In the genomic region with DNA sequence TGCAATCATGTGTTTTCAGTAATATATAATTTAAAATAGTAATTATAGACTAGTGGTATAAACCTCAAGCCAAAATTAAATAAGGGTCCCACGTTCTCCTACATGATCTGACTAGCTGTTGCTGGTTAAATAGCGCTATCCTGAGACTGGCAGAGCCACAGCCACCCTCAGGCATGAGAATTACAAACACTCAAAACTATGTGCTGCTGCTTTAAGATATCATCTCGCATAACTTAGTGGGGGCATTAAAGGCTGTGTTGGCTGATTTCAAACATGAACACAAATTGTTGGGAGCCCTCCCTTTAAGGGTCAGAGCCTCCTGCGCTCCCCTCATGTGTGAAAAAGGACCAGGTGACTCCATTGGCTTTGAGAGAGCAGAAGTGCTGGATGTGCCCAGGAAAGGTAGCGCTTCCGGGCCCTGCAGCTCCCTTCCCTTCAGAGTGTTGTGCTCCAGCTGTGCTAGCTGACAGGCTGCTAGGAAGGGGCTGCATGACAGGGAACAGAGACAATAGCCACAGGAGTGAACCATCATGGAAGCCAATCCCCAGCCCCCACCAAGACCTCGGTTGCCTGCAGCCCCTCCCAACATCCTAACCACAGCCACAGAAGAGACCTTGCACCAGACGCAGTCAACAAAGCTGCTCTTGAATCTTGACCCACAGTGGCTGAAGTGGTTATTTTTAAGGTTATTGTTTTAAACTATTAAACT, we compare ENCODE assay signal across 19 mouse cellular contexts.
A peak's percentile ranks its signal among the peaks of the same experiment; 100 is the strongest.
DNase-seq lines count a peak whose midpoint lies in the region; ATAC-seq lines count a peak whose summit lies in the region.
"Had no signal": no experiment of that assay in that cellular context is flagged by ENCODE, and none has a peak within 500 bp of the region (broad histone marks: within the 10 kb centered on the region; RNA-seq: fewer than 3 reads in every experiment).

No protein-coding gene starts in this region.

- H3K27ac ChIP-seq in forebrain, embryonic 10.5 days = peak overlapping the region; percentile 69
- no peak overlapping the region for H3K27ac ChIP-seq in forebrain, embryonic 14.5 days (ENCODE audit: low read depth, low read length)
- no peak overlapping the region for H3K27ac ChIP-seq in heart, embryonic 15.5 days
- no peak overlapping the region for H3K27ac ChIP-seq in midbrain, embryonic 11.5 days (ENCODE audit: low read depth, low read length)
- H3K27ac ChIP-seq in midbrain, embryonic 14.5 days (replicated peaks; ENCODE audit: low read depth, low read length) = no peak overlapping the region
- H3K27ac ChIP-seq in embryonic facial prominence, embryonic 13.5 days = peak overlapping the region; percentile 33; the same call in 1 of the 2 replicates
- H3K27ac ChIP-seq: hindbrain, embryonic 14.5 days; limb, embryonic 12.5 days; liver, embryonic 13.5 days had no signal

- no peak overlapping the region for H3K9ac ChIP-seq in forebrain, embryonic 14.5 days (ENCODE audit: low read length)
- H3K9ac ChIP-seq in heart, embryonic 15.5 days = no peak overlapping the region
- no peak overlapping the region for H3K9ac ChIP-seq in midbrain, embryonic 11.5 days (ENCODE audit: low read length)
- no peak overlapping the region for H3K9ac ChIP-seq in midbrain, embryonic 14.5 days (replicated peaks; ENCODE audit: low read length)
- no peak overlapping the region for H3K9ac ChIP-seq in embryonic facial prominence, embryonic 13.5 days
- H3K9ac ChIP-seq: hindbrain, embryonic 14.5 days; limb, embryonic 12.5 days; liver, embryonic 13.5 days had no signal

- WGBS in forebrain, embryonic 10.5 days = 31% methylated on average over 8 of the region's 8 CpGs
- 23% methylated on average over 8 of the region's 8 CpGs for WGBS in forebrain, embryonic 14.5 days
- WGBS in heart, embryonic 15.5 days = 20% methylated on average over 8 of the region's 8 CpGs
- 28% methylated on average over 8 of the region's 8 CpGs for WGBS in midbrain, embryonic 11.5 days
- 27% methylated on average over 8 of the region's 8 CpGs for WGBS in midbrain, embryonic 14.5 days
- WGBS in embryonic facial prominence, embryonic 13.5 days = 11% methylated on average over 8 of the region's 8 CpGs

- H3K36me3 ChIP-seq in forebrain, embryonic 10.5 days (replicated peaks) = no peaks in the 10 kb centered on the region
- no peaks in the 10 kb centered on the region for H3K36me3 ChIP-seq in forebrain, embryonic 14.5 days (ENCODE audit: control insufficient read depth, insufficient read depth, low read length)
- no peaks in the 10 kb centered on the region for H3K36me3 ChIP-seq in heart, embryonic 15.5 days
- no peaks in the 10 kb centered on the region for H3K36me3 ChIP-seq in midbrain, embryonic 11.5 days (ENCODE audit: control insufficient read depth, insufficient read depth, low read length)
- no peaks in the 10 kb centered on the region for H3K36me3 ChIP-seq in midbrain, embryonic 14.5 days (ENCODE audit: control insufficient read depth, insufficient read depth, low read length)
- H3K36me3 ChIP-seq in embryonic facial prominence, embryonic 13.5 days = no peaks in the 10 kb centered on the region
- H3K36me3 ChIP-seq: limb, embryonic 12.5 days; liver, embryonic 13.5 days had no signal

- H3K4me3 ChIP-seq in forebrain, embryonic 10.5 days = no peak overlapping the region
- no peak overlapping the region for H3K4me3 ChIP-seq in forebrain, embryonic 14.5 days (ENCODE audit: low read depth, low read length)
- no peak overlapping the region for H3K4me3 ChIP-seq in heart, embryonic 15.5 days
- no peak overlapping the region for H3K4me3 ChIP-seq in midbrain, embryonic 11.5 days (ENCODE audit: low read depth, low read length)
- H3K4me3 ChIP-seq in midbrain, embryonic 14.5 days (replicated peaks; ENCODE audit: low read depth, low read length) = no peak overlapping the region
- H3K4me3 ChIP-seq in embryonic facial prominence, embryonic 13.5 days = no peak overlapping the region
- H3K4me3 ChIP-seq: limb, embryonic 12.5 days; liver, embryonic 13.5 days had no signal

- ATAC-seq in forebrain, embryonic 14.5 days = no peak
- no peak for ATAC-seq in heart, embryonic 15.5 days (replicated peaks; ENCODE audit: insufficient number of reproducible peaks, insufficient read depth, low FRiP score, low read depth)
- ATAC-seq in midbrain, embryonic 11.5 days (ENCODE audit: low FRiP score) = 0 out of 2 replicates have a peak, but pooled peaks have one; percentile 48
- ATAC-seq in midbrain, embryonic 14.5 days (ENCODE audit: low FRiP score, low TSS enrichment) = no peak
- no peak for ATAC-seq in embryonic facial prominence, embryonic 13.5 days (ENCODE audit: insufficient number of reproducible peaks, insufficient read depth, low FRiP score, low TSS enrichment, low read depth)
- ATAC-seq: CD4-positive, CD25-positive, alpha-beta regulatory T cell, adult 4 months; intestine, embryonic 16.5 days had no signal

- DNase-seq in forebrain, embryonic 10.5 days (ENCODE audit: extremely low spot score, low spot score) = peak; percentile 13
- DNase-seq in forebrain, embryonic 14.5 days (ENCODE audit: low spot score) = no peak
- DNase-seq in heart, postnatal 10 days = no peak
- no peak for DNase-seq in midbrain, embryonic 11.5 days (ENCODE audit: low spot score, missing footprints)
- no peak for DNase-seq in midbrain, embryonic 14.5 days
- DNase-seq in lung, postnatal 25 days (ENCODE audit: low spot score) = no peak
- DNase-seq: adrenal gland, postnatal 25 days; cerebellum, adult 18-20 months; cerebellum, postnatal 36 days; gastrocnemius, postnatal 25 days; kidney, postnatal 25 days; liver, embryonic 13.5 days; thymus, postnatal 36 days had no signal

- no peaks in the 10 kb centered on the region for H3K9me3 ChIP-seq in forebrain, embryonic 10.5 days
- no peaks in the 10 kb centered on the region for H3K9me3 ChIP-seq in forebrain, embryonic 14.5 days (replicated peaks; ENCODE audit: control insufficient read depth, low read length)
- no peaks in the 10 kb centered on the region for H3K9me3 ChIP-seq in heart, embryonic 15.5 days (replicated peaks)
- H3K9me3 ChIP-seq in midbrain, embryonic 11.5 days (ENCODE audit: control insufficient read depth, low read length) = no peaks in the 10 kb centered on the region
- H3K9me3 ChIP-seq in midbrain, embryonic 14.5 days (ENCODE audit: control insufficient read depth, low read length) = no peaks in the 10 kb centered on the region
- no peaks in the 10 kb centered on the region for H3K9me3 ChIP-seq in embryonic facial prominence, embryonic 13.5 days
- H3K9me3 ChIP-seq: limb, embryonic 12.5 days; liver, embryonic 13.5 days had no signal

- H3K27me3 ChIP-seq in forebrain, embryonic 10.5 days (ENCODE audit: poor library complexity, severe bottlenecking) = no peaks in the 10 kb centered on the region
- H3K27me3 ChIP-seq in forebrain, embryonic 14.5 days (replicated peaks; ENCODE audit: control insufficient read depth, insufficient read depth, low read length) = no peaks in the 10 kb centered on the region
- no peaks in the 10 kb centered on the region for H3K27me3 ChIP-seq in heart, embryonic 15.5 days
- no peaks in the 10 kb centered on the region for H3K27me3 ChIP-seq in midbrain, embryonic 11.5 days (ENCODE audit: control insufficient read depth, insufficient read depth, low read length)
- no peaks in the 10 kb centered on the region for H3K27me3 ChIP-seq in midbrain, embryonic 14.5 days (ENCODE audit: control insufficient read depth, insufficient read depth, low read length)
- no peaks in the 10 kb centered on the region; the same call in 1 of the 2 replicates for H3K27me3 ChIP-seq in embryonic facial prominence, embryonic 13.5 days
- H3K27me3 ChIP-seq: limb, embryonic 12.5 days; liver, embryonic 13.5 days had no signal

- H3K4me2 ChIP-seq in forebrain, embryonic 14.5 days (ENCODE audit: low read length) = no peak overlapping the region
- H3K4me2 ChIP-seq in heart, embryonic 15.5 days = peak overlapping the region; percentile 29
- H3K4me2 ChIP-seq in midbrain, embryonic 11.5 days = no peak overlapping the region
- H3K4me2 ChIP-seq in midbrain, embryonic 14.5 days (ENCODE audit: low read length) = no peak overlapping the region
- H3K4me2 ChIP-seq in embryonic facial prominence, embryonic 13.5 days = peak overlapping the region; percentile 44
- H3K4me2 ChIP-seq: hindbrain, embryonic 14.5 days; limb, embryonic 12.5 days; liver, embryonic 13.5 days had no signal

- H3K4me1 ChIP-seq in forebrain, embryonic 10.5 days = peaks cover 12% of the 10 kb centered on the region
- no peaks in the 10 kb centered on the region for H3K4me1 ChIP-seq in forebrain, embryonic 14.5 days (ENCODE audit: control insufficient read depth, insufficient read depth, low read length)
- H3K4me1 ChIP-seq in heart, embryonic 15.5 days (replicated peaks) = peaks cover 4% of the 10 kb centered on the region; the same call in 1 of the 2 replicates
- H3K4me1 ChIP-seq in midbrain, embryonic 11.5 days (ENCODE audit: control insufficient read depth, insufficient read depth, low read length) = peaks cover 3% of the 10 kb centered on the region; the same call in 1 of the 2 replicates
- H3K4me1 ChIP-seq in midbrain, embryonic 14.5 days (ENCODE audit: control insufficient read depth, insufficient read depth, low read length) = no peaks in the 10 kb centered on the region
- H3K4me1 ChIP-seq in embryonic facial prominence, embryonic 13.5 days = peaks cover 6% of the 10 kb centered on the region
- H3K4me1 ChIP-seq: limb, embryonic 12.5 days; liver, embryonic 13.5 days had no signal

- intact Hi-C loops in heart, postnatal 10 days (cut with DNase I) = no loop called here

Comparison
In these comparisons a context has a peak if more than half of its experiments do, and no peak if none do; other contexts are left out.
1. H3K27ac ChIP-seq: peak in forebrain, embryonic 10.5 days (single experiment) and embryonic facial prominence, embryonic 13.5 days (single experiment); none in forebrain, embryonic 14.5 days (single experiment), heart, embryonic 15.5 days (single experiment), midbrain, embryonic 11.5 days (single experiment) and midbrain, embryonic 14.5 days (single experiment).
2. H3K4me2 ChIP-seq: peak in heart, embryonic 15.5 days (single experiment) and embryonic facial prominence, embryonic 13.5 days (single experiment); none in forebrain, embryonic 14.5 days (single experiment), midbrain, embryonic 11.5 days (single experiment) and midbrain, embryonic 14.5 days (single experiment).